Mouse (Mus musculus) Patski (cell line): ENCODE results near the gene Gm4301. TPM values are rescaled to one million over a fixed set of nuclear protein-coding genes. Genes with fewer than 3 reads are reported as not detected.
"Not testable (repeated sequence)": the region's sequence is repeated elsewhere in the genome, so short reads cannot be mapped to it uniquely, and the experiment has no call there.

Experiments
- ATAC-seq: fragments of 100-300 bp; one replicate; pipeline ENCODE4 v1.8.0; 2021
- CTCF ChIA-PET: fragments of 350-600 bp; sonication (Branson Sonifier 250); formaldehyde crosslinking; loops from one replicate; lab custom pipeline; 2022; ENCODE audit warnings: inconsistent platforms; lab: Charles Lee
- POLR2A ChIA-PET: fragments of 350-600 bp; sonication (Branson Sonifier 250); formaldehyde crosslinking; loops from one replicate; lab custom pipeline; 2022; ENCODE audit warnings: antibody characterized with exemption, inconsistent platforms; lab: Charles Lee
- DNase-seq: peaks from one replicate; pipeline ENCODE4 v3.0.0-alpha.2; 2011; ENCODE audit warnings: low read depth, low spot score
- H3K27me3 ChIP-seq: fragments of 371-371 bp; one replicate; pipeline ENCODE4 v1.5.1; 2021
- CTCF ChIP-seq: fragments of 100-300 bp; IDR thresholded peaks from one replicate; pipeline ENCODE4 v1.5.1; 2021
- in situ Hi-C: fragments of 300-500 bp; cut with MboI; formaldehyde crosslinking; loops from 3 replicates; pipeline ENCODE4 v1.11.1; 2018; ENCODE audit warnings: low pct_unique_long_range_greater_than_20kb, mixed read lengths
- polyA plus RNA-seq: library from polyadenylated mRNA; unstranded; gene quantifications from one replicate; pipeline ENCODE4 v1.2.3, GENCODE M21; 2021

Gm4301 gene
- not detected for polyA plus RNA-seq

GRCm38 (mm10) chr10:100335376-100335775, at the start of gene Gm4301:
Gene Gm4301 (plus strand): TSS chr10:100335676.
- CTCF ChIA-PET, DNase-seq, in situ Hi-C loops, ATAC-seq, POLR2A ChIA-PET, H3K27me3 ChIP-seq: not testable (repeated sequence)

GRCm38 (mm10) chr10:100296105-100296504, 39.4 kb upstream of the Gm4301 start:
- H3K27me3 ChIP-seq = peaks cover 4% of the 10 kb centered on the region
- DNase-seq (no peak), ATAC-seq (no peak)
- no peak for TF ChIP-seq CTCF
- POLR2A ChIA-PET = no interaction called here
- CTCF ChIA-PET = no interaction called here
- in situ Hi-C loops = no loop called here

GRCm38 (mm10) chr10:100300106-100300505, 35.4 kb upstream of the Gm4301 start:
- ATAC-seq, H3K27me3 ChIP-seq, CTCF ChIA-PET, DNase-seq, POLR2A ChIA-PET: not testable (repeated sequence)
- in situ Hi-C loops = loop anchor here (25.0 kb wide), 1 partner anchor 112 kb away; no protein-coding TSS in a partner anchor

GRCm38 (mm10) chr10:100340536-100340935, 5.1 kb downstream of the Gm4301 start, which contains the start of gene Gm4302:
Gene Gm4302 (plus strand): TSS chr10:100340836.
- in situ Hi-C loops, H3K27me3 ChIP-seq, ATAC-seq, POLR2A ChIA-PET, CTCF ChIA-PET, DNase-seq: not testable (repeated sequence)

- H3K27me3 ChIP-seq, in situ Hi-C loops, CTCF ChIA-PET, DNase-seq, POLR2A ChIA-PET, ATAC-seq: not testable (repeated sequence)
These were observed 10.2 kb downstream of the Gm4301 start, which contains the start of gene Gm4303 for GRCm38 (mm10) chr10:100345672-100346071. Gene Gm4303 (plus strand): TSS chr10:100345972.

GRCm38 (mm10) chr10:100350793-100351192, 15.3 kb downstream of the Gm4301 start, which contains the start of gene Gm4305:
Gene Gm4305 (plus strand): TSS chr10:100351093.
- DNase-seq, ATAC-seq, CTCF ChIA-PET: not testable (repeated sequence)

GRCm38 (mm10) chr10:100356841-100357240, 21.4 kb downstream of the Gm4301 start:
- POLR2A ChIA-PET, ATAC-seq, H3K27me3 ChIP-seq, CTCF ChIA-PET, in situ Hi-C loops, DNase-seq: not testable (repeated sequence)

More at GRCm38 (mm10) chr10:100350793-100351192, 15.3 kb downstream of the Gm4301 start, which contains the start of gene Gm4305:
- POLR2A ChIA-PET, in situ Hi-C loops, H3K27me3 ChIP-seq: not testable (repeated sequence)

GRCm38 (mm10) chr10:100361038-100361437, 25.6 kb downstream of the Gm4301 start, which contains the start of gene Gm4307:
Gene Gm4307 (plus strand): TSS chr10:100361338.
- H3K27me3 ChIP-seq, ATAC-seq, POLR2A ChIA-PET, in situ Hi-C loops, CTCF ChIA-PET, DNase-seq: not testable (repeated sequence)

- in situ Hi-C loops, ATAC-seq, H3K27me3 ChIP-seq, DNase-seq, CTCF ChIA-PET, POLR2A ChIA-PET: not testable (repeated sequence)
These were observed 47.0 kb downstream of the Gm4301 start, which contains the start of gene Gm4312 for GRCm38 (mm10) chr10:100382460-100382859. Gene Gm4312 (minus strand): TSS chr10:100382560.

Other genes with a start within 250 kb of the Gm4301 start
- 0.12 TPM for gene Gm4302, start 5.2 kb downstream of the Gm4301 start, polyA plus RNA-seq
- gene Gm4303, start 10.3 kb downstream of the Gm4301 start, polyA plus RNA-seq = not detected
- not detected for gene Gm4305, start 15.4 kb downstream of the Gm4301 start, polyA plus RNA-seq
- not detected for gene Gm4307, start 25.7 kb downstream of the Gm4301 start, polyA plus RNA-seq
- gene Gm4312, start 46.9 kb downstream of the Gm4301 start, polyA plus RNA-seq = not detected
- 26.0 TPM for gene Tmtc3, start 151.7 kb downstream of the Gm4301 start, polyA plus RNA-seq
- 12.4 TPM for gene Cep290, start 151.9 kb downstream of the Gm4301 start, polyA plus RNA-seq